In genomic region chr6:135796911-135797310, GRCm38 (mm10) we compare ENCODE assay signal across 13 mouse cellular contexts.
"Had no signal": no experiment of that assay in that cellular context is flagged by ENCODE, and none has a peak within 500 bp of the region (broad histone marks: within the 10 kb centered on the region; RNA-seq: fewer than 3 reads in every experiment).

No protein-coding gene starts in this region.

- DNase-seq: kidney, adult 18-20 months; kidney, postnatal 10 days; lung, adult 2 months; lung, postnatal 36 days; right cerebral cortex, postnatal 25 days; thymus, postnatal 4 days had no signal

- ATAC-seq: lung, postnatal 0 days; midbrain, embryonic 13.5 days had no signal

- H3K4me3 ChIP-seq: limb, embryonic 10.5 days; liver, embryonic 15.5 days; midbrain, embryonic 13.5 days; myocyte; neural tube, embryonic 15.5 days had no signal

- H3K27ac ChIP-seq: limb, embryonic 10.5 days; liver, embryonic 15.5 days; midbrain, embryonic 13.5 days; neural tube, embryonic 15.5 days; stomach, postnatal 0 days had no signal
